Mouse (Mus musculus) ovary, postnatal 36 days (tissue): Measurements from ENCODE around the gene Amt.
A peak's percentile ranks its signal among the peaks of the same experiment; 100 is the strongest.

Experiments used
- DNase-seq: peaks from one replicate; pipeline ENCODE4 v3.0.0; 2022; ENCODE audit warnings: low spot score, mixed read lengths

The Amt gene

DNA sequence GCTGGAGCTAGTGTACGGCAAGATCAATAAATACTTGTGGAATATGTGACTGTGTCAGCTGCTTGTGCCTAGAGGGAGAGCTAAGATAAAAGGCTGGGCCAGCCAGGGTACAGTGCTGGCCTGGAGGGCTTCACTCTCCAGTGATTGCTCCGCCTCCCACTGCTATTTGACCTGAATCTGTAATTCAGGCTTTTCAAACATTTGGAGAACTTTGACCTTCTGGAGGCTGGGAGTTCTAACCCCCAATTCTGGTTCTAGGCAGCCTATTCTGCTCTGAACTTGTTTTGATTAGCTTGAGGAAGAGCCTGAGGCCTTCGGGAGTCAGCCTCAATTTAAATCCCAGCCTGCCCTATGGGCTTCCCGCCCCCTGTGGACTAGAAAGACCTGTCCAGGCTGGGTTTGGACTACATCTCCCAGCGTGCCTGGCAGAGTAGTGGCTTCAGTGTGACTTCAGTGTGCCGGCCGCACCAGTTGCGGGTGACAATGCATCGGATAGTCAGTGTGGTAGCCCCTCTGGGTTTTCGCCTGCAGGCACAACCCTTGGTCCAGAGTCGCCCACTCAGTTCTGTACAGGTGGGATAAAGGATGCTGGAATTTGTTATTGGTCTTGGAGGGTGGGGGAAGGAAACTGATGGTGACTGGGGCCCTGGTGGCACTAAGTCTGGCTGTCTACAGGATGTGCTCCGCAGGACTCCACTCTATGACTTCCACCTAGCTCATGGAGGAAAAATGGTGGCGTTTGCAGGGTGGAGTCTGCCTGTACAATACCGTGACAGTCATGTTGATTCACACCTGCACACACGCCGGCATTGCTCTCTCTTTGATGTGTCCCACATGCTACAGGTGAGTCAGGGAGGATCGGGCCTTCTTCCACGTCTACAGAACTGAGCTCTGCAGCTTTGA is at the start of gene Amt:
Gene Amt (plus strand): TSS at position 401 of the 903 bp plus-strand sequence.
- DNase-seq, result no peak

DNA sequence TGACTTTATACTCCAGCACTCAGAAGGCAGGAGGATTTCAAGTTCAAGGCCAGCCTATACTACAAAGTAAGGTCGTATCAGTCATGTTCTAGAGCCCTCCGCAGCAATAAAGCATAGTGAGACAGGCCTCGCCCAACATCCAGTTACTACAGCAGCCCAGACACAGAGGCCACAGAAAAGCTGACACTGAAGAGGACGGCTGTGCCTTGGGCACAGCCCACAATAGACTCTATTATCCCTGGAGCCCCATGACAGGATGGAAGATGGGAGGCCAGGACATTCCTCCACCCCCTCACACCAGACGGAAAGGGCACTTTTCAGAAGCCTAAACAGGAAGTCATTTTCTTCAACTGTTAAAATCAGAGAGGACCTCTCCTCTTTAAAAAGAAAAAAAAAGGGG is 47.7 kb upstream of the Amt start:
- DNase-seq, result no peak

DNA sequence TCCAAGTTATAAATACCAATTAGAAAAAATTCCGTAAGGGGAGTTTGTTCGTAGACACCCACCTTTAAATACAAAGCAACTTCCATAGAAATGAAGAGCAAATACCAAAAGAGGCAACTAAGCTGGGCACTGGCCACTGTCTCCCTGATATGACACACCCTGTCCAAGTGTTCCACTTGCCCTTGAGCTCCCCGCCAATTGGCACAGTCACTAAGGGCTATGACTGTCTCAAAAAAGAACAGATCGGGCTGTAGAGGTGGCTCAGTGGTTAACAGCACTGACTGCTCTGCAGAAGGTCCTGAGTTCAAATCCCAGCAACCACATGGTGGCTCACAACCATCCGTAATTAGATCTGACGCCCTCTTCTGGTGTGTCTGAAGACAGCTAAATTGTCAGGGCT is 44.8 kb upstream of the Amt start:
- no peak for DNase-seq

DNA sequence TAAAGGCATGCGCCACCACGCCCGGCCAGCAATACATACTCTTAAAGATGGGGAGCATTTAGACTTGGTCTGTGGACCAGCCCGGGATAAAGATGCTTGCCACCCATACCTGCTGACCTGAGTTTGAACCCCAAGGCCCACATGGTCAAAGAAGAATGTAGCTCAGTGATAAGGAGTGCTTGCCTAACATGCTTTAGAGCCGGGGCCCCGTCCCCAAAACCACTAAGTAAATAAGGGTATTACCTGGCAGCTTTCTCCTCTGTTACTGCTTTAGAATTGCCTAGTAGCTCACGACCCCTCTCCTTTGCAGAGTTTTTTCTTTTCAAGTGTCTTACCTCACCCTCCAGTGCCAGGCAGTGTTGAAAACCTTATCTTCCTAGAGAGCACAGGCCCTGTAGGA is 43.9 kb upstream of the Amt start:
- no peak for DNase-seq

DNA sequence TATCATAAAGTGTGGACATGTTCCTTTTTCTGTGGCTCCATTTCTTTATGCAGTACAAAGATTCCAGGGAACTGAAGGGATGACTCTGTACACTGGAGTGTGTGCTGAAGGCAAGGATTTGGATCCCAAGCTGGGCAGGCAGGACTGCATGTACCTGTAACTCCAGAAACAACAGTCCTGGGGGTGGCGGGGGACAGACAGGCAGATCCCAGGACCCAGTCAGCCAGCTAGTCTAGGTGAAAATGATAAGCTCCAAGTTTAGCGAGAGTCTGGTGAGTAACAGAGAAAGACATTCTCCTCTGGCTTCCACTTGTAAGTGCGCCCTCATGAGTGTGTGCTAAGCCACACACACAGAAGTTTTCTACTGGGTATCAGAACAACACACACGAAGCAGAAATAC is 36.1 kb upstream of the Amt start:
- DNase-seq, result no peak

DNA sequence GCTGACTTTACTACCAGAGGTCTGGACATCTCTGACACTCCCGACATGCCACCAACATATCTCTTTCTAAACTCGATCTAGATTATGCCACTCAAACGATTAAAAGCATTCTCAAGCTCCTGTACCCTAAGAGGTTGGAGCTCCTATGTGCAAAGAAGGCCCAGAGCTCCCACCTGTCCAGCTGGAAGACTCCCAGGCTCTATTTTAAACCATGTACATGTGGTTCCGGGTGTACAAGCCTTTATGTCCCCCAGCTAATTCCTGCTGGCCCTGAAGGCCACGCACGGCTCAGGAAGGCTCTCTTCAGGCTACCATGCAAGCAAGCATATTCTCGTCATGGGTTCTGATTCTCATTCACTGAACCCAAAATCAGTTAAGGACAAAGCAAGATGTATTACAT is 34.8 kb upstream of the Amt start:
- no peak for DNase-seq

DNA sequence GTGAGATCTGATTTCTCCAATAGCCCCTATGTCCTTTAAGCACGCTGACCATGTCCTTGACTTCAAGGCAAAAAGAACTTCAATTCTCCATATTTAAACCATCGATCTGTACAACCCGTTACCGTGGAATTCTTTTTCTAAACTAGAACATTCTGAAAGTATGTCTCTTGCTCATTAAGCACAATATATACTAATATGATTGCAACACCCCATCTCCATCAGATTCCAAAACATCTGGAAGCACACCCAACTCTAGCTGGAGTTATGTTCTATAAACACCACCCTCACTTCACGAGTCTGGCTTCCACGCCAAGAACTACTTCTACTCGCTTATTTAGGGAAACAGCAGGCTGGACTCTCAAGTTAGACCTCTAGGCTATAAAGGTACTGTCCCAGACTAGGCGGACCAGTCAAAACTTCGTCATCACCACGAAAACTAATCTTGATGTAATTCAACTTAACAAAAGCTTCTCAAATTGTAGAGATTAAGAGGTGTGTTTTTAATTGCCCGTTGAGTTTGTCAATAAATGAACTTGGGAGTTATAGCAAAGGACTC is 34.1 kb upstream of the Amt start:
- no peak for DNase-seq

DNA sequence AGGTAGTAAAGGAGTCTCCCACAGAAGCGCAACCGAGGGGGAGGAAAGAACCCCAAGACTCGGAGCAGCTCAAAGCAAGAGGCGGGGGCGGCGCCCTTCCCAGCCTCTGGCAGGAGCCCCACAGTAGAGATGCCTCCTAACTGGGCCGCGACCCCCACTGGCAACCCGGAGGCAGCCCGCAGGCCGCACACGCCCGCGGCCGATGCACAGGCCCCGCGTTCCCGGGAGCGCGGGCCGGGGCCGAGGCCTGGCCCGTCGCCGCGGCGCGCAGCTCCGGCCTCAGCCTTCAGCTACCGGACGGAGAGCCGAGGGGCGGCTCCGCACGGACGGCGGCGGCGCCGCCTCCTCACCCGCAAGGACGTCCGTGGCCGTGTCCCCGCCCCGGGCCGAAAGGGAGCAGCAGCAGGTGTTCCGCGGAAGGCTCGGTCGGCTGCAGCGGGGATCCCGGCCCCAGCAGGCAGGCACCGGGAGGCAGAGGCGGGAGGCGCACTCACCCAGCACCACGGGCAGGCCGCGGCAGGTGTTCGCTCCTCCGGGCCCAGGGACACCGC is 33.4 kb upstream of the Amt start:
- DNase-seq, result no peak

DNA sequence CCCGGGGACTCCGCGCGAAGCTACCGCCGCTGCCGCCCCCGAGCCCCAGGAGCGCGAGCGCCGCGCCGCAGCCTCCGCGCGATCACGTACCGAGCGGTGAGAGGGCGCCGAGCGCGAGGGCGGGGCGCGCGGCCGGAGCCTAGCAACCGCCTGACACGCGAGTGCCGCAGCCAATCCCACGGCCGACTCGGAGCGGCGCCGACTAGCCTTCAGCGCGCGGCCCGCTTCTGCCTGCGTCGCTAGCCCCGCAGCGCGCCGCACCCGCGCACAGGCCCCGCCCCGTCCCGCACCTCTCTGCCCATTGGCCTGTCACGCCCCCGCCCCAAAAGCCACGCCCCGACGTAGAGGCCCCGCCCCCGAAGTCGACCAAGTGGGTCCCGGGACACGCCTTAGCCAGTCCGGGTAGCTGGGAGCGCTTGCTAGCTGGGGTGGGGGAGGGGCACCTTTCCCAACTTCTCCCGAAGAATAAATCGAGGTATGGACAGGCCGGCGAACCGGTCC is 32.9 kb upstream of the Amt start, which contains the start of gene Dag1:
Gene Dag1 (minus strand): TSS at position 269 of the 501 bp plus-strand sequence.
- peak; percentile 100 for DNase-seq

DNA sequence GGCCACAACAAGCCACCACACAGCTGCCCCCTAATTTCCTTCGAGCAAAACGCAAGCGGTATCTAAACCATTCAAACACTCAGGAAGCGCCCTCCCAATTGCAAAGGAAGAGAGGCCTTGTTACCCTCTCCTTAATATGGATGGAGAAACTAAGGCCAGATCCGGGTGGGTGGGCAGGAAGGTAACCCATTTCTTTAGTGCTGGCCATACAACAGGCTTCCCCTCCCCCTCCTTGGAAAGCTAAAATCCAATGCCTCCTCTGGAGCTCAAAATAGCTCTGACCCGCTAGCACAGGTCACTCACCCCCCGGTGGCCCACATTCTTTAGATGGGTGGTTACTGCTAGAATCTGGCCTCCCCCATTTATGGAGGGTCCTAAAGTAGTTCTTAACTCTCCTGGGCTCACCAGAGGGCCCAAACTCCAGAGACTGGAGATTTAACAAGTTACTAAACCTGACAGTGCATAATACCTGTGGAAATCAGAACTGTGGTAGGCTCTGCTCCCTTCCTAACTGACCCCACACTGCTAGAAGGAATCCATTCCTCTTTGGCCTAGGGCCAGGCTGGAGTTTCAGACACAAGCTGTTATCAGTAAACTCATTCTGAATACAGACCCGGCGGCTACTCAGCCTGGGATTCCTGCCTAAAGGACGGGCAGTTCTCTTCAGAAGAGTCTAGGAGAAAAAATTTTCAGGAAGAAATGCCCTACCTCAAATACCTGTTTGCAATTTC is 32.3 kb upstream of the Amt start:
- DNase-seq, result peak; percentile 59

DNA sequence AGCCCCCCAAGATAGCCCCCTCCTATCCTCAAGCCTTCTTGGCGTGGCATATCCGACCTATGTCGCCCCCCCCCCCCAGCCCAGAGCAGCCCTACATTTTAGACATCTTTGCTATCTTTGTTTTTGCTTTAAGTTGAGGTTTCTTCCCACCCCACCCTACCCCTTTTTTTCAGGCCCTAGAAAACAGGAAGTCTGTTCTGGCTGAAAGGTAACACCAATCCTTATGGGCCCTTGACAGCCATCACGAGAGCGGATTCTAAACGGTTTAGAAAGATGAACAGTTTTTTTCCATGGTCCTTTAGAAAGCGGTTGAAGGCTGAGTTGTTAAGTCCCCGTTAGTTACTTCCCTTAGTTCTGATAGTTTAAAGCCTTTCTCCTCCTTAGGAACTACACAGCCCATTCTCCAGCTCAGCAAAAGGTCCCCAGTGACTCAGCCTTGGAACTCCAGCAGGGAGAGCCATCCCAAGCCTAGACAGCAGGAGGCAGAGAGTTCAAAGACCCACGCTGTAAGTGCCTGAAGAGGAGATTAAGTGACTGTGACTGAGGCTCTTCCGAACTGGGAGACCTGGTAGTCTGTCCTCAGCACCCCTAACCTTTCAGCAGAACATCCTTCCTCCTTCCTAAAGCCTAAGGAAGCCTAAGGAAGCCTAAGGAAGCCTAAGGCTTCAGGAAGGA is 30.3 kb upstream of the Amt start:
- DNase-seq, result no peak

DNA sequence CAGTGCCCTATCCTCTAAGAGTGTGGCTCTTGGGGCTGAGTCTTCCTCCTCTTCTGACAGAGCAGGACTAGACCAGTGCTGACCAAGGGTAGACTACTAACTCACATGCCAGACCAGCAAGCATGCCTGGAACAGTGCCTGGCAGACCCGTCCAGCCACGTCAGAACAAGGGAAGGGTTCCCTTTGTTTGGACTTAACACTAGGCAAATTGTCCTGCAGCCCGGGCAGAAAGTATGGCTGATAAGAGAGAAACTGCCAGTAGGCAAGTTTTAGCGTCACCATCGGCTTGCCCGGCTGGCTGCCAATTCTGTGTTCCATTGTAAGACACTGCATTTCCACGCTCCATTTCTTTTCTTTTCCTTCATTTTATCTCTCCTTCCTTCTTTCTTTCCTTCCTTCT is 29.0 kb upstream of the Amt start:
- DNase-seq, result peak; percentile 52

DNA sequence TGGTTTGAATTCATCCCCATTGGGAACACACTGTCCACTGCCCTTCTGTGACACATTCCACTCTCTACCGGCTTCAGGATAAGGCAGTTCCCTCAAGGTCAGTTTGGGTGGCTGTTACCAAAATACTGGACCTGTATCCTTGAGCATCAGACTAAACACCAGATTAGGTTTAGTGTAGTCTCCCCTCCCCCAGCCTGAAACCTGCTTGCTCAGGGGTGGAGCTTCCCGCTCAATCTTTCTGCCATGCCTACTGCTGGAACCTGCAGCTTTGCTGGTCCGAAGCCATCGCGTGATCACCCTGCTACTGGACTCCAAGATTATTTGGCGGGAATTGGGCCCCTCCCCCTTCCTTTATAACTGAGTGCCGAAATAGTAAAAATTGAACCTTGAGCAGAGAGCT is 28.0 kb upstream of the Amt start:
- peak; percentile 63 for DNase-seq

DNA sequence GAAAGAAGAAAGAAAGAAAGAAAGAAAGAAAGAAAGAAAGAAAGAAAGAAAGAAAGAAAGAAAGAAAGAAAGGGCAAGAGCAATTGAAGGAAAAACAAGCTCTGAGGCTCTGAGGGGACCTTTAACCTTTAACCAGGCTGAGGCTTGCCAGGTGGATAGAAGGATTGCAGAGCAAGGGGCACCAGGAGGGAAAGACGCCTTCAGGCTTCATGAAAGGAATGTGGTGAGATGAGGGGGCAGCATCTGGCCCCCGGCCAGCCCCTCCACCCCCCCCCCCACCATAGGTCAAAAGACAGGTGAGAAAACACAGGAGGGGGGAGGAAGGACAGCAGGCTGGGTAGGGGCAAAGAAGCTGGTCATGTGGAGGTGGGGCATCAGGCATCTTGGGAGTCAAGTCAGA is 24.7 kb upstream of the Amt start:
- DNase-seq, result no peak

DNA sequence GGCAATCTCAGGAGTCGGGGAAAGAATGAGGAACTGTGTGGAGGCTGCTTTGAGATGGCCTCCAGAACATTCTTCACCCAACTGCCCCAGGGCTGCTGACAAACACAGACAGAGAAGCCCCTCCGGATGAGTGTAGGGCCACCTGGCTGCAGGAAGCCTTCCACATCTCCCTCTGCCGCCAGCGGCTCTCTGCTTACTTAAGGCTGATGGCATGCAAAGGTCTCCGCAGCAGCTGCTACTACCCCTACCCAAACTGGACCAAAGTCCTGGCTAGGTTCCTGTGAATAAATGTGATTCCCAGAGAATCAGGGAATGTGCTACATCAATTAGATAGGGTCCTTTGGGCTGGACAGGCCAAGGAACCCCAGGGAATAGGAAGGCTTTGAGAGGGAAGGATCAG is 24.0 kb upstream of the Amt start:
- DNase-seq, result no peak

DNA sequence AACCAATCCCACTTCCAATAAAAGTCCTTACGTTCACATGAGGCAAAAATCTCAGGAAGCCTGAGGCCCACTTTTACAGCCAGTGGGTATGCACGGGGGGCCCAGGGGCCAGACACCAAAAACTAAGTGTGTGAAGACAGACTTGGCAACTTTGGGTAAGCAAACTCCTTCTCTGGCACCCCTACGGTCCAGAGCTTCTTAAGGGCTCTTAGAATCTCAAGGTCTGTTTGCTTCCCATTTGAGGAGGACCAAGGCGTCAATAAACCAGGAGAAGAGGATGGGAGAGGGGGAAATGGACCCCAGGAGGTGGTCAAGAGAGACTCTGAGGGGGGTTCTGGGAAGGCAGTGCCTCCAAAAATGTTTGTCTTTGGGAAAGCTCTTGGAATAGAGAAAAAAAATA is 23.2 kb upstream of the Amt start:
- DNase-seq, result no peak

DNA sequence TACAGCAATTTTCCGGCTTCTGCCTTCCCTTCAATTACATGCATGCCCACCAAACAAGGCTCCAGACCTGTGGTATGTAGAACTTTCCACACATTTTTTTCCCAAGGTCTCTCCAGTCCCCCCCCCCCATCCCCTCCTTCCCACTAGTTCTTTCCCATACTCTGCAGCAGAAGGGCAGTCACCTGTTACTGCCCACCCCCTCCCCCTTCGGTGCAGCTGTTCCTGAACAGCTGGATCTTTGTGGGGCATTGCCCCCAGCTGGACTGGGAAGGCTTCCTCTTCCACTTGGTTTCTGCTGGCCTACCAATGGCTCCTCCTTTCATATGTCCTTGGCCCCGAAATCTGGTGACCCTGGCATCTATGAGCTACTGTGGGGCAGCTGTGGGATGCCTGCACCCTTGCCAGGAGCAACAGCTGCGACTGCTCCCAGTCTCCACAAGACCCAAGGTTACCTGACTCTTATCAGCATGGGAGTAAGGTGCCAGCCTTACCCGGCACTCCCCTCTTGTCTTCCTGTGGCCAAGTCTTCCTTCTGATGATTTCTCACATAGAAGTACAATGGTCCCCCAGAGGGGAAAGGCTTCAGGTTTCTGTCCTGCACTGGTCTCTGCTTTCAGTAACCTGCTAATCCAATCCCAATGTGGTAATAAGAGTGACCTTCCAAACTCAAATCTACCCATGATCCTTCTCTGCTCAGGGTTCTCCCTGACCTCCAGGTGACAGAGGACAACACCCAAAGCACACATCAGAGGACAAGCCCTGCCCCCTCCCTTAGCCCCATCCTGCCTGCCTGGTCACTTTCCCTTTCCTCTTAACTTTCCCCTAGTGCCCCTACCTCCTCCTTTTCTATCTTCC is 21.9 kb upstream of the Amt start:
- DNase-seq, result peak; percentile 63

DNA sequence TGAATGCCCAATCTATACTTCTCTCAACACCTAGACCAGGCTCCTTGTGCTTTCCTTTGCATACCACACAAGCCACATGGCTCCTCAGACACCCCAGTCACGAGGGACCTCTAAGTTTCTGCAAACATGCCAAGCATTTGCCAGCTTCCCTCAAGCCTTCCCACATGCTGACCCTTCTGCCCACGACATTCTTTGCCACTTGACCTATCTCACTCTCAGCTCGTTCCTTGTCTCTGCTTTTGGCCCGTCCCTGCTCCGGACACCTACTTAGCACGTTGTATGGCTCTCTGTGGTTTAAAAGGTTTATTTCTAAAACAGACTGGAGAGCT is 21.4 kb upstream of the Amt start:
- DNase-seq, result no peak

DNA sequence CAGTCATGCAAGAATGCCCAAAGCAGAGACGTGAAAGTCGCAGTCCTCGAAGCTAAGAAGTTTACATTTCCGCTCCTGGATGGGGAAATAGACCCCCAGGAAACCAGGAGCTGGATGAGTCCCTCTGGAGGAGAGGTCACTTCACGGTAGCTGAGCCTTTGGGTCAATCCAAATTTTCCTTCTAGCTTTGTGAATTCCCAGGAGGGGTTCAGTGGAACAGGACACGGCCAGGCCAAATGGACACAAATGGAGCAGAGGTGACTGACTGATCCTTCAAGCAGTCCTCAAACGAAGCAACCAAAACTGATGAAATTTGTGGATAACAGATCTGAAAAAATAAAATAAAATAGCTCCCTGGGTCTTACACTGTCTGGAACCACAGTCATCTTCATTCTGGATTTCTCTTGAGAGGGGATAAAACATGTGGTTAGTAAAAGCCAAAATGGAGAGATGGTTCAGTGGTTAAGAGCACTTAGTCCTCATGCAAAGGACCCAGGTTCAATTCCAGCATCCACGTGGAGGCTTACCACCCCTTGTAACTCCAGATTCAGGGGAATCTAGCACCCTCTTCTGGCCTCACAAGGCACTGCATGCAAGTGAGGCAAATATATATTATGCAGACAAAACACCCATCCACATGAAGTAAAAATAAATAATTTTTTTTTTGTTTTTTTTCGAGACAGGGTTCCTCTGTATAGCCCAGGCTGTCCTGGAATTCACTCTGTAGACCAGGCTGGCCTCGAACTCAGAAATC is 17.8 kb upstream of the Amt start:
- DNase-seq, result peak; percentile 29

DNA sequence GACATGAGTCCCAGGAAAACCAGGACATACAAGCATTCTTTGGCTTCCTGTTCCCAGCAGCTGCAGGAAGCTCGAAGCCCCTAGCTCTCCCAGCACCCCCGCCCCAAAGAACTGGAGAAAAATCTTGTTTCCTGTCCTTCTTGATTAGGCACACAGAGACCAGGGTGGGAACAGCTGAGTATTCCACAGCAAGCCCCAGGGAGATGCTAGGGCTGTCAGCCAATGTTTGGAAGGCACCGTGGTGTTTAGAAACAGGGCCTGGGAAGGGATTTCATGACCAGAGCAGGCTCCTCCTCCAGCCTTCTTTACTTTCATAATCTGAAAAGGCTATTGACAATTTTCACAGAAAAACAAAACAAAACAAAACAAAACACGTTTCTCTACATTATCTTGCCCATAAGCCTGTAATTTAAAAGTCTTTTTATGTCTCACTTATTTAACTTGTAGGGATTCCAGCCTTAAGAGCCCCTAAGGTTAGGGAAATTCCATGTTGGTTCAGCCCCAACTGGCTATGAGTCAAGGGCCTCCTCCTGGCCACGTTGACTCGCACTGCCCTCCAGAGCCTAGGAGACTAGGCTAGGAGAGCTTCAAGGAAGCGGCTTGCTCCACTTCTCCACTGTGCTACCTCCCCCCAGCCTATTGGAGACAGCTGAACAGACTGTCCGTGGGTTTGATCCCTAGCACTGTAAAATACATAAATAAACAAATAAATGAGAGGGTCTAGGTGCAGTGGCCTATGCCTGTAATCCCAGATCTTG is 16.4 kb upstream of the Amt start:
- DNase-seq, result peak; percentile 67
